Mouse (Mus musculus) myocyte (in vitro differentiated cells): Measurements from ENCODE around the gene Ms4a6c.

Source experiments
- CEBPB ChIP-seq: IDR thresholded peaks from 2 replicates; pipeline ENCODE4 v1.6.1; 2011; ENCODE audit warnings: mild to moderate bottlenecking, moderate library complexity; ENCODE audit not compliant: poor library complexity, insufficient read depth, severe bottlenecking
- E2F4 ChIP-seq: IDR thresholded peaks from one replicate; pipeline ENCODE4 v1.6.1; 2011; ENCODE audit warnings: mild to moderate bottlenecking, control low read depth, moderate library complexity; ENCODE audit not compliant: insufficient read depth
- POLR2A ChIP-seq: IDR thresholded peaks from one replicate; pipeline ENCODE4 v1.6.1; 2011; ENCODE audit warnings: low read depth, mild to moderate bottlenecking, control low read depth, moderate library complexity; ENCODE audit not compliant: insufficient read length

DNA sequence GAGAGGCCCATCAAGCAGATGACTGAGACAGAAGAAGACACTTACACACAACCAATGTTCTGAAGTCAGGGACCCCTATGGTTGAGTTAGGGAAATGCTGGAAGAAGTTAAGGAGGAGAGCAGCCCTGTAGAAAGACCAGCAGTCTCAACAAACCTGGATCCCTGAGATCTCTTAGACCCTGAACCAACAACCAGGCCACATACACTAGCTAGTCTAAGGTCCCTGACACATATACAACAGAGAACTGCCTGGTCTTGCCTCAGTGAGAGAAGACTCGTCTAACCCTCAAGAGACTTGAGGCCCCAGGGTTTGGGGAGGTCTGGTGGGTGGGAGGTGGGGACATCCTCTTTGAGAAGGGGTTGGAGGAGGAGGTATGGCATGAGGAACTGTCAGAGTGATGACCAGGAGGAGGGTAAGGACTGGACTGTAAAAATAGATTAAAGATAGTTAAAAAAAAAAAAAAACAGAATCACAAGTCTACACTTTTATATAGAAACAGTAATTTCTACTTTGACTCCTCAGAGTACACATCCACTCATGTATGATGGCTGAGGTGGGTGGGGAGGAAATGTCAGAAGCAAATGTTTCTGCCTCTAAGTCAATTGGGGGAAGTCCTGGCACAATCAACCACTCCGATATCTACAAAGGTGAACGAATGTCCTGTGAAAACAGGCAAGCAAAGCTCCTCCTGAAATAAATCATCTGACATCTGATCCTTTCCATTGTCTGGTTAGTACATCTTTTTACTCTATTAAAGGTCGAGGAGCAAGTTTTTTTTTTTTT is 22.4 kb downstream of the Ms4a6c start:
- no peak for TF ChIP-seq CEBPB
- no peak for TF ChIP-seq E2F4
- no peak for TF ChIP-seq POLR2A
